Mouse (Mus musculus) left cerebral cortex, postnatal 10 days (tissue): ENCODE data around the gene Snta1. TPM values are rescaled to one million over a fixed set of nuclear protein-coding genes. Genes with fewer than 3 reads are reported as not detected.

Experiments used
- DNase-seq, 2 experiments: peaks; one replicate each; pipeline ENCODE4 v3.0.0; 2021 to 2022; ENCODE audit warnings: low spot score in 2 of 2, mixed read lengths in 1 of 2; ENCODE audit errors: extremely low spot score in 1 of 2
- intact Hi-C: fragments of 180-260 bp; cut with DNase I; formaldehyde crosslinking; loops from one replicate; pipeline ENCODE4 v1.15.1; 2025
- total RNA-seq, 2 experiments: library from RNA; stranded (reverse); gene quantifications; 2 replicates each; pipeline ENCODE4 v1.2.3; 2021

The Snta1 gene
- total RNA-seq = 10 to 100 TPM; 25.9 to 29.9 TPM

DNA sequence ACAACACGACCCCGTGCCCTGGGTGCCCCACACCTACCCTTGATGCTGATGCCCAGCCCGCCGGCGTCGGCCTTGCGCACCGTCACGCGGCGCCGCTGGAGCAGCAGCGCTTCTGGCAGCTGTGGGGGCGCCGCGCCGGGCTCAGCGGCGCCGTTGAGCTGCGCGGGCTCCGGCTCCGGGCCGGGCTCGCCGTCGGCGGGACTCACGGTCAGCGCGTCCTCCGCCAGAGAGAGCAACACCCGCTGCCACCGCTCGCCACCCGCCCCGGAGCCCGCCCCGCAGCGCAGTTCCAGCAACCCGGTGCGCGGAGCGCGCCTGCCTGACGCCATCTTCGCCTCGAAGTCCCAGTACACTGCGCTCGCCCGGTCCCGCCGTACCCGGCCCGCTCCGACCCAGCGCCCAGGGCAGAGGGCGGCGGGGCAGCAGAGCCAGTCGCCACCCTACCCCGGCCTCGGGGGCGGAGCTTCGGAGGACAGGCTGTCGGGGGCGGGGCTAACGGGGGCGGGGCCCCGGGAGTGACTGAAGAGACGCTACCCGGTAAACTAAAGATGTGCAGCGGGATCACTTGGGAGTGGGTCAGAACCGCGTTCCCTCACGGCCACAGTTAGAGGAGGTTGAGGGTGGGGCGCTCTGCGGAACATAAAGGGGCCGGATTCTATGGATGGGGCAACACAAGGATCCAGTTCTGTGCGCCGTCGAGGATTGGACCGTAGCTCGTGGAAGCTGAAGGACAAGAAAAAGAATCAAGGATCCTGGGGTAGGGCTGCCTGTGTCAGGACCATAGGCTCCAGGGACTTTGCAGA, at the start of gene Snta1:
Snta1 (minus strand) TSS at position 457 of the 803 bp plus-strand sequence.
- DNase-seq = peak in 1 of 2 experiments; percentile 91
- intact Hi-C loops = no loop called here

- no peak for DNase-seq
- intact Hi-C loops = no loop called here
Measured at GRCm38 (mm10) chr2:154456621-154457020, 48.7 kb upstream of the Snta1 start.

DNA sequence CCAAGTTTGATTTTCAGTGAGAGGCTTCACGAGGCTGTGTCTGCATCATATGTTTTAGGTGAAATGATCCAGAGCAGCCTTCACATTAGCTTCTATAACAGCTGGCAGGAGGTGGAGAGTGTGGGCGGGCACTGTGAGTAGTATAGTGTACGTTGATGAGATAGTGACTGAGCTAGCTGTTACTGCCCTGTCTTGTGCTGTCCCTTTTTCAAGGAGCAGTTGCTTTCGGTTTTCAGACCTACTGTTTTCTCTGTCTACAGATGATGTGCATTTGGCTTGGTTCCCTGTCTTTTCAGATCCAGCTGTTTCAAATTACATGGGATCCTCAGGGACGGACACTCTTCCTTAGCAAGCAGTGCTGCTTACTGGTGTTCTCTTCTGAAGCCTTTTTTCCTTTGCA, 47.9 kb upstream of the Snta1 start:
- intact Hi-C loops = no loop called here
- DNase-seq = peak in 1 of 2 experiments; percentile 15

DNA sequence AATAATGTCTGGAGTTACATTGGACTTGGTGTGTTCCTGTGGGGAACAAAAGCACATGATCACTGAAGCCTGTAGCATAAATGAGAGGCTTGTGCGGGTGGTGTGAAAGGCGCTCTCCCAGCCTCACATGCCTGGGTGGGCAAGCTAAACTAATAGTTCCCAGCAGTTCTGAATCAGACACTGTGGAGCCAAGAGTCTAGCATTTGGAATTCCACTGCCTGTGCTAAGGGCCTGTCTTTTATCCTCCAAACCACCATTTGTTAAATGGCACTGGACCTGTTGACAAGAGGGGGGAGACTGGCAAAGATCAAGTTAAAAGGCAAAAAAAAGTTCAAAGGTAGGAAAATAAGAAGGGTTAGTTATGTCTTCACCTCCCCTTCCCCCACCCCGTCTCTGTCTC, 46.7 kb upstream of the Snta1 start:
- intact Hi-C loops = no loop called here
- DNase-seq = no peak

- no peak for DNase-seq
- intact Hi-C loops = no loop called here
Measured at GRCm38 (mm10) chr2:154454099-154454498, 46.2 kb upstream of the Snta1 start.

- intact Hi-C loops = no loop called here
- no peak for DNase-seq
Measured at GRCm38 (mm10) chr2:154452951-154453350, 45.1 kb upstream of the Snta1 start.

DNA sequence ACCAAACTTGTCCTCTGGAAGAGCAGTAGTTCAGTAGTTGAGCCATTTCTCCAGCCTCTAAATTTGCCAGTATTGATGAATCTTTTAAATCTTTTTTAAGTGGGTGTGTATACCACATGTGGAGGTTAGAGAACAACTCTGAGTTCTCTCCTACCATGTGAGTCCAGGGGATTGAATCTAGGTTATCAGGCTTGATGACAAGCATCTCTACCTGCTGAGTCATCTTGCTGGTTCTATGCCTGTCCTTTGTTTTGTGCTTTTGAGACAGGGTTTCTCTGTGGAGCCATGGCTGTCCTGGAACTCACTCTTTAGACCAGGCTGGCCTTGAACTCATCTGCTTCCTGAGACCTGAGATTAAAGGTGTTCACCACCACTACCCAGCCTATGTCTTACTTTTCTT, 40.7 kb upstream of the Snta1 start:
- intact Hi-C loops = no loop called here
- DNase-seq = no peak

GRCm38 (mm10) chr2:154447821-154448220, 39.9 kb upstream of the Snta1 start:
- DNase-seq = no peak
- intact Hi-C loops = no loop called here

- DNase-seq = no peak
- intact Hi-C loops = no loop called here
Measured at GRCm38 (mm10) chr2:154440453-154440852, 32.6 kb upstream of the Snta1 start.

- intact Hi-C loops = loop anchor here (5.0 kb wide), 1 partner anchor 100 kb away; no protein-coding TSS in a partner anchor
- DNase-seq = no peak
Measured at GRCm38 (mm10) chr2:154437191-154437527, 29.3 kb upstream of the Snta1 start.

- intact Hi-C loops = loop anchor here (5.0 kb wide), 1 partner anchor 101 kb away; no protein-coding TSS in a partner anchor
- peak in 1 of 2 experiments; percentile 74 for DNase-seq
Measured at GRCm38 (mm10) chr2:154436458-154437190, 28.7 kb upstream of the Snta1 start, which contains the start of gene Cbfa2t2. Cbfa2t2 (plus strand) TSS chr2:154436481.

- peak; percentile 96 to 99 for DNase-seq
- intact Hi-C loops = loop anchor here (5.0 kb wide), 1 partner anchor 101 kb away; no protein-coding TSS in a partner anchor
Measured at GRCm38 (mm10) chr2:154436076-154436457, 28.2 kb upstream of the Snta1 start.

DNA sequence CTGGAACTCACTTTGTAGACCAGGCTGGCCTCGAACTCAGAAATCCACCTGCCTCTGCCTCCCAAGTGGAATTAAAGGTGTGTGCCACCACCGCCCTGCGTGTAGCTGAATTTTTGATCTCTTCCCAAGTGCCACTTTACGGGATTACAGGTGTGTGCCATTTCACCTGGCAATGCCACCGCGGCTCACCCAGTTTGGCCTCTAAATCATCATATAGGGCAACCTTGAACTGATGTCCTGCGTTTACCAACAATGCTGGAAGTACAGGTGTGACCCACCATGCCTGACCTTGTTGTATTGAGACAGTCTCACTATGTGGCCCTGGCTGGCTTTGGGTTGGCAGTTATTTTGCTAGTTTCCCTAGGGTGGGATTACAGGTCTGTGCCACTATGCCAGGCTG, 26.8 kb upstream of the Snta1 start:
- no peak for DNase-seq
- intact Hi-C loops = loop anchor here (5.0 kb wide), 1 partner anchor 103 kb away; no protein-coding TSS in a partner anchor

GRCm38 (mm10) chr2:154433391-154433790, 25.5 kb upstream of the Snta1 start:
- intact Hi-C loops = no loop called here
- no peak for DNase-seq

GRCm38 (mm10) chr2:154432696-154433095, 24.8 kb upstream of the Snta1 start:
- DNase-seq = no peak
- intact Hi-C loops = no loop called here

- no peak for DNase-seq
- intact Hi-C loops = no loop called here
Measured at GRCm38 (mm10) chr2:154430566-154430965, 22.7 kb upstream of the Snta1 start.

- peak in 1 of 2 experiments; percentile 48 for DNase-seq
- intact Hi-C loops = loop anchor here (5.0 kb wide), 1 partner anchor 184 kb away; the partner anchor contains the start of genes 4930519P11Rik and Zfp341
Measured at GRCm38 (mm10) chr2:154427853-154428360, 20.0 kb upstream of the Snta1 start.

- intact Hi-C loops = loop anchor here (5.0 kb wide), 1 partner anchor 185 kb away; the partner anchor contains the start of genes 4930519P11Rik and Zfp341
- DNase-seq = no peak
Measured at GRCm38 (mm10) chr2:154426905-154427852, 19.3 kb upstream of the Snta1 start.
